Mouse (Mus musculus) liver, embryonic 16.5 days (tissue): ENCODE data around the gene Gm28048. TPM values are rescaled to one million over a fixed set of nuclear protein-coding genes. Genes with fewer than 3 reads are reported as not detected.

Source experiments
- ATAC-seq: fragments of 200-750 bp; cut with Nextera tagmentation; 2 replicates; pipeline ENCODE4 v1.8.0; 2017; ENCODE audit warnings: low read depth, mild to moderate bottlenecking, moderate number of reproducible peaks, moderate library complexity
- H3K27ac ChIP-seq: fragments of 300-500 bp; sonication (generic); 2 replicates; pipeline ENCODE4 v1.5.1; 2014; ENCODE audit warnings: mild to moderate bottlenecking, low read length
- H3K27me3 ChIP-seq: fragments of 300-500 bp; sonication (generic); 2 replicates; pipeline ENCODE4 v1.6.1; 2014; ENCODE audit warnings: low read depth, low read length, mixed read lengths; ENCODE audit not compliant: control insufficient read depth, insufficient read depth
- H3K36me3 ChIP-seq: fragments of 300-500 bp; sonication (generic); 2 replicates; pipeline ENCODE4 v1.6.1; 2014; ENCODE audit warnings: mild to moderate bottlenecking; ENCODE audit not compliant: control insufficient read depth, insufficient read depth
- H3K4me1 ChIP-seq: fragments of 300-500 bp; sonication (generic); 2 replicates; pipeline ENCODE4 v1.6.1; 2014; ENCODE audit warnings: low read depth, low read length, mixed read lengths; ENCODE audit not compliant: control insufficient read depth
- H3K4me2 ChIP-seq: fragments of 300-500 bp; sonication (generic); 2 replicates; pipeline ENCODE4 v1.6.1; 2014; ENCODE audit warnings: low read depth, low read length, mixed read lengths
- H3K4me3 ChIP-seq: fragments of 300-500 bp; sonication (generic); 2 replicates; pipeline ENCODE4 v1.5.1; 2014; ENCODE audit warnings: low read depth, mild to moderate bottlenecking, low read length
- H3K9ac ChIP-seq: fragments of 300-500 bp; sonication (generic); 2 replicates; pipeline ENCODE4 v1.6.1; 2014; ENCODE audit warnings: low read depth, low read length
- H3K9me3 ChIP-seq: fragments of 300-500 bp; sonication (generic); replicated peaks from 2 replicates; pipeline ENCODE4 v1.6.1; 2016; ENCODE audit warnings: low read length; ENCODE audit not compliant: control insufficient read depth
- WGBS: fragments of 180-500 bp; shearing (Covaris S2); extraction: QIAGEN DNeasy Blood & Tissue Kit; methylation state at CpG from one replicate; pipeline ENCODE4 v1.1.7; 2014; ENCODE audit not compliant: insufficient replicate concordance; 5-methylcytosine and 5-hydroxymethylcytosine counted together
- polyA plus RNA-seq: library from polyadenylated mRNA; unstranded; fragments of >200 nt; fragmentation: Nextera tagmentation; extraction: Ambion mirVana; gene quantifications from 2 replicates; pipeline ENCODE4 v1.2.1, GENCODE M21; 2015

Gm28048 gene
- polyA plus RNA-seq, 1 experiment from 2014 or later: 6.4 TPM

GRCm38 (mm10) chr11:22839456-22839855 is 142.4 kb downstream of the Gm28048 start:
- WGBS: 51% methylated on average over 3 of the region's 3 CpGs
- Histone ChIP-seq H3K27ac (no peak overlapping the region), H3K4me3 (no peak overlapping the region), H3K36me3 (no peaks in the 10 kb centered on the region), H3K9ac (no peak overlapping the region), H3K4me2 (no peak overlapping the region), H3K4me1 (peaks cover 30% of the 10 kb centered on the region), H3K27me3 (no peaks in the 10 kb centered on the region), H3K9me3 (no peaks in the 10 kb centered on the region)
- no peak for ATAC-seq

- H3K27me3 ChIP-seq: no peaks in the 10 kb centered on the region
- no peak for ATAC-seq
- H3K9ac ChIP-seq: no peak overlapping the region
- H3K9me3 ChIP-seq: no peaks in the 10 kb centered on the region
- H3K36me3 ChIP-seq: peaks cover 3% of the 10 kb centered on the region; the same call in 1 of the 2 replicates
- H3K4me3 ChIP-seq: no peak overlapping the region
- WGBS: 50% methylated on average over 1 of the region's 1 CpGs
- H3K4me1 ChIP-seq: peaks cover 20% of the 10 kb centered on the region
- no peak overlapping the region for H3K27ac ChIP-seq
- H3K4me2 ChIP-seq: no peak overlapping the region
Measured at GRCm38 (mm10) chr11:22838361-22838760, 143.5 kb downstream of the Gm28048 start.

GRCm38 (mm10) chr11:22836269-22836668 is 145.6 kb downstream of the Gm28048 start:
- Histone ChIP-seq H3K27ac (no peak overlapping the region), H3K4me3 (no peak overlapping the region), H3K27me3 (no peaks in the 10 kb centered on the region), H3K9me3 (no peaks in the 10 kb centered on the region), H3K4me2 (no peak overlapping the region), H3K36me3 (peaks cover 3% of the 10 kb centered on the region; the same call in 1 of the 2 replicates), H3K4me1 (peaks cover 7% of the 10 kb centered on the region), H3K9ac (no peak overlapping the region)
- no peak for ATAC-seq
- WGBS: 80% methylated on average over 10 of the region's 10 CpGs

GRCm38 (mm10) chr11:22832600-22832999 is 149.3 kb downstream of the Gm28048 start:
- Histone ChIP-seq H3K4me1 (no peaks in the 10 kb centered on the region; the same call in 1 of the 2 replicates), H3K27ac (no peak overlapping the region), H3K4me2 (no peak overlapping the region), H3K36me3 (peaks cover 3% of the 10 kb centered on the region; the same call in 1 of the 2 replicates), H3K9me3 (no peaks in the 10 kb centered on the region), H3K27me3 (no peaks in the 10 kb centered on the region), H3K4me3 (no peak overlapping the region), H3K9ac (no peak overlapping the region)
- WGBS: 46% methylated on average over 4 of the region's 4 CpGs
- ATAC-seq: no peak

- no peak overlapping the region for H3K4me3 ChIP-seq
- no peaks in the 10 kb centered on the region; the same call in 1 of the 2 replicates for H3K4me1 ChIP-seq
- WGBS: 48% methylated on average over 11 of the region's 11 CpGs
- no peak overlapping the region for H3K9ac ChIP-seq
- no peak overlapping the region for H3K27ac ChIP-seq
- H3K4me2 ChIP-seq: no peak overlapping the region
- no peaks in the 10 kb centered on the region for H3K9me3 ChIP-seq
- peaks cover 3% of the 10 kb centered on the region; the same call in 1 of the 2 replicates for H3K36me3 ChIP-seq
- no peaks in the 10 kb centered on the region for H3K27me3 ChIP-seq
- ATAC-seq: peak; percentile 37; the same call in 1 of the 2 replicates
Measured at GRCm38 (mm10) chr11:22831916-22832315, 150.0 kb downstream of the Gm28048 start.

- Histone ChIP-seq H3K36me3 (peaks cover 3% of the 10 kb centered on the region; the same call in 1 of the 2 replicates), H3K27me3 (no peaks in the 10 kb centered on the region), H3K9me3 (no peaks in the 10 kb centered on the region), H3K4me2 (no peak overlapping the region), H3K4me3 (no peak overlapping the region), H3K27ac (no peak overlapping the region), H3K9ac (no peak overlapping the region), H3K4me1 (no peaks in the 10 kb centered on the region; the same call in 1 of the 2 replicates)
- no peak for ATAC-seq
- WGBS: 70% methylated on average over 6 of the region's 6 CpGs
Measured at GRCm38 (mm10) chr11:22830684-22831083, 151.2 kb downstream of the Gm28048 start.

- Histone ChIP-seq H3K9ac (no peak overlapping the region), H3K4me2 (no peak overlapping the region), H3K4me1 (no peaks in the 10 kb centered on the region; the same call in 1 of the 2 replicates), H3K27ac (no peak overlapping the region), H3K9me3 (no peaks in the 10 kb centered on the region), H3K27me3 (no peaks in the 10 kb centered on the region), H3K36me3 (peaks cover 3% of the 10 kb centered on the region; the same call in 1 of the 2 replicates), H3K4me3 (no peak overlapping the region)
- no peak for ATAC-seq
- 57% methylated on average over 5 of the region's 5 CpGs for WGBS
Measured at GRCm38 (mm10) chr11:22830179-22830611, 151.7 kb downstream of the Gm28048 start.

GRCm38 (mm10) chr11:22828988-22829632 is 152.8 kb downstream of the Gm28048 start:
- Histone ChIP-seq H3K9ac (no peak overlapping the region), H3K4me3 (no peak overlapping the region), H3K27ac (no peak overlapping the region), H3K9me3 (no peaks in the 10 kb centered on the region), H3K4me1 (no peaks in the 10 kb centered on the region; the same call in 1 of the 2 replicates), H3K4me2 (no peak overlapping the region), H3K36me3 (peaks cover 1% of the 10 kb centered on the region; the same call in 1 of the 2 replicates), H3K27me3 (no peaks in the 10 kb centered on the region)
- WGBS: 84% methylated on average over 15 of the region's 15 CpGs
- no peak for ATAC-seq

GRCm38 (mm10) chr11:22827514-22828080 is 154.3 kb downstream of the Gm28048 start:
- no peaks in the 10 kb centered on the region for H3K36me3 ChIP-seq
- H3K9ac ChIP-seq: no peak overlapping the region
- H3K27ac ChIP-seq: no peak overlapping the region
- no peaks in the 10 kb centered on the region for H3K9me3 ChIP-seq
- no peaks in the 10 kb centered on the region for H3K27me3 ChIP-seq
- ATAC-seq: no peak
- H3K4me3 ChIP-seq: no peak overlapping the region
- no peak overlapping the region for H3K4me2 ChIP-seq
- no peaks in the 10 kb centered on the region; the same call in 1 of the 2 replicates for H3K4me1 ChIP-seq
- WGBS: 68% methylated on average over 4 of the region's 4 CpGs
